Mouse (Mus musculus) liver, embryonic 11.5 days (tissue): ENCODE data around the gene Ccdc13. TPM values are rescaled to one million over a fixed set of nuclear protein-coding genes. Genes with fewer than 3 reads are reported as not detected.

Experiments
- ATAC-seq: fragments of 200-750 bp; cut with Nextera tagmentation; replicated peaks from 2 replicates; pipeline ENCODE4 v1.8.0; 2017; ENCODE audit warnings: moderate number of reproducible peaks, mild to moderate bottlenecking, moderate TSS enrichment, moderate library complexity; ENCODE audit not compliant: low FRiP score
- DNase-seq: peaks from one replicate; pipeline ENCODE4 v3.0.0-alpha.2; 2017; ENCODE audit warnings: low spot score
- H3K27ac ChIP-seq: fragments of 300-500 bp; sonication (generic); 2 replicates; pipeline ENCODE4 v1.5.1; 2014; ENCODE audit warnings: mild to moderate bottlenecking, low read depth, low read length, control low read depth
- H3K27me3 ChIP-seq: fragments of 300-500 bp; sonication (generic); replicated peaks from 2 replicates; pipeline ENCODE4 v1.6.1; 2014; ENCODE audit warnings: low read length, mixed read lengths; ENCODE audit not compliant: control insufficient read depth, insufficient read depth
- H3K36me3 ChIP-seq: fragments of 300-500 bp; sonication (generic); 2 replicates; pipeline ENCODE4 v1.6.1; 2014; ENCODE audit warnings: mild to moderate bottlenecking, low read length, moderate library complexity, mixed read lengths; ENCODE audit not compliant: control insufficient read depth, insufficient read depth
- H3K4me1 ChIP-seq: fragments of 300-500 bp; sonication (generic); replicated peaks from 2 replicates; pipeline ENCODE4 v1.6.1; 2014; ENCODE audit warnings: low read length, mixed read lengths; ENCODE audit not compliant: control insufficient read depth, insufficient read depth
- H3K4me2 ChIP-seq: fragments of 300-500 bp; sonication (generic); 2 replicates; pipeline ENCODE4 v1.6.1; 2014; ENCODE audit warnings: mild to moderate bottlenecking, control low read depth, moderate library complexity
- H3K4me3 ChIP-seq: fragments of 300-500 bp; sonication (generic); 2 replicates; pipeline ENCODE4 v1.5.1; 2014; ENCODE audit warnings: low read depth, low read length, control low read depth
- H3K9ac ChIP-seq: fragments of 300-500 bp; sonication (generic); 2 replicates; pipeline ENCODE4 v1.6.1; 2014; ENCODE audit warnings: low read depth, low read length, control low read depth
- H3K9me3 ChIP-seq: fragments of 300-500 bp; sonication (generic); 2 replicates; pipeline ENCODE4 v1.6.1; 2016; ENCODE audit warnings: low read length, inconsistent platforms, mixed read lengths; ENCODE audit not compliant: control insufficient read depth
- WGBS: fragments of 180-500 bp; shearing (Covaris S2); extraction: QIAGEN DNeasy Blood & Tissue Kit; methylation state at CpG from one replicate; pipeline ENCODE4 v1.1.7; 2014; 5-methylcytosine and 5-hydroxymethylcytosine counted together
- polyA plus RNA-seq: library from polyadenylated mRNA; unstranded; fragments of >200 nt; fragmentation: Nextera tagmentation; extraction: Ambion mirVana; gene quantifications from 2 replicates; pipeline ENCODE4 v1.2.1, GENCODE M21; 2014

Ccdc13 gene
- polyA plus RNA-seq, 1 experiment from 2014 or later = 0.49 TPM

DNA sequence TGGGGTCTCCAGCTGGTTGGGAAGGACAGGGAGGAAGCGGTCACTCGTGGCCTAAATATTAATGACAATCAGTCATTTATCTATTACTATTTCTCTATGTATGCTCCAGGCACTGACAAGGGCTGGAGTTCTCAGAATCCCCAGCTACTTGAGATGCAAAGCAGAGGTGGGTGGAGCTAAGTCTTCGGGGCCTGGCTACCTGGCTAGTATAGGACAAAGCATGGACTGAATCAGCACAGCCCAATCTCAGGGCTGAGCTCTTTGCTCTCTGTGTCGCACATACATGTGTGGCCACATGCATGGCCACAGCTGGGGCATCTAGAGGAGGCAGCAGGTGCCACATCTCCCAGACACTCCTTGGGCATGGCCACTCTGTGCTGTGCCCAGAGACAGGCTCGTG lies 18.5 kb downstream of the Ccdc13 start:
- 68% methylated on average over 5 of the region's 5 CpGs for WGBS
- no peaks in the 10 kb centered on the region for H3K4me1 ChIP-seq
- H3K4me3 ChIP-seq = no peak overlapping the region
- no peak for ATAC-seq
- no peaks in the 10 kb centered on the region for H3K36me3 ChIP-seq
- H3K27me3 ChIP-seq = no peaks in the 10 kb centered on the region
- H3K4me2 ChIP-seq = no peak overlapping the region
- DNase-seq = no peak
- H3K9me3 ChIP-seq = no peaks in the 10 kb centered on the region
- H3K27ac ChIP-seq = no peak overlapping the region
- H3K9ac ChIP-seq = no peak overlapping the region

DNA sequence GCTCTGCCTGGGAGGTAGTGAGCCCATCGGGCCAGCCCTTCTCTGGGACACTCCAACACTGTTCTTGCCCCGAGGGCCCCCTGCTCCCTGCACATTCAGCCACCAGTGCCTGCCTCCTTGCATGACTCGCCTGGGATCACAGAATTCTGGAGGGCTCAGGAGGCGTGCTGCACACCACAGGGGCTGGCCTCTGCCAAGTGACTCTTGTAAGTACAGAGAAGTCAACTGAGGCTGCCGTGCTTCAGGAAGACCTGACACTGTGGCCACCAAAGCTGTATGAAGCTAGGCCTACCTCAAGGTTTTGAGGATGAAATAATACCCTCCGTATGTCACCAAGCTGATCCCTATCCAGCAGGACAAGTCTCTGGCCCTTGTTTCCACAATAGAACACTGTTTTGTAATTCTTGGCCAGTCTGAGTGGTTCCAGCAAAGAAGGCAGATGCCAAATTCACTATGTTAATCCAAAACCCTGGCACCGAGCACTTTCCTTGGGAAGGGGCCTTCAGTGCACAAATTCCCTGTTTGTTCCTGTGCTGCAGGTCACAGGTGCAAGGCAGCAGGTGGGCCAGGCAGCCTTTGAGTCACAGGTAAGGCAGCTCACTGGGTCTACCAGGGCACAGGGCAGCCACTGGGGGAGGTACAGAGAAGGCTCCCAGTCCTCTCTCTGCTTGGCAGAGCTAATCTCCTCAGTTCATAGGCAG lies 19.3 kb downstream of the Ccdc13 start:
- no peak overlapping the region for H3K27ac ChIP-seq

DNA sequence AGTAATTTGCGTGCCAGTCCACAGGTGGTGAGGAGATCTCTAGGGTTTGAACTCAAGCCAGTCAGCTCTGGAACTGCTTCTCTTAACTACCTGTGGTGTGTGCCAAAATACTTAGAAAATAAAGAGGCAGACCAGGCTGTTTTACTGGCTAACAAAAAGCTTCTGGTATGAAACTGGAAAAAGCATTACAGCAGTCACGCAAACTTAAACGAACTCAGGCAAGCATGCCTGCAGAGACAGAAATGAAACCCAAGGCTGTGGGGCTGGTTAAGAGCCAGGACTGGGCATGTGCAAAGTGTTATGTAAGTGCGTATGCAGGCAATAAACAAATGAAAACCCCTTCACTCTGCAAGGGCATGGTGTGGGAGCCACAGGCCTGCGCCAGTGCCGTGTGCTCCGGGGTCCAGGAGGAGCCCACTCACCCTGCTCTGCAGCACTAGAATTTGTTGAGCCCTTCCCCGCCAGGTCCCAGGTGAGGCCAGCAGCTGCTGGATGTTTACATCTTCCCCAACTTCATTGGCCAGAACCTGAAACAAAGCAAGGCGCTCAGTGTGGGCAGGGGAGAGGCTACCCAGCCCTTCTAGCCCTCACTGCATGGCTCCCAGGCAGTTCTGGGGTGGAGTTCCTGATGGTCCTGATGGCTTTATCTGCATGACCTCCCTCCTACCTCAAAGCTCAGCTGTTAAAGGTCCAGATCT lies 20.0 kb downstream of the Ccdc13 start:
- Histone ChIP-seq H3K4me2 (no peak overlapping the region), H3K9ac (no peak overlapping the region), H3K4me3 (no peak overlapping the region), H3K36me3 (no peaks in the 10 kb centered on the region), H3K27ac (no peak overlapping the region), H3K27me3 (no peaks in the 10 kb centered on the region), H3K4me1 (no peaks in the 10 kb centered on the region), H3K9me3 (no peaks in the 10 kb centered on the region)
- DNase-seq (no peak), ATAC-seq (no peak)
- WGBS = 70% methylated on average over 9 of the region's 9 CpGs

More for the DNA sequence above, 19.3 kb downstream of the Ccdc13 start:
- DNase-seq = no peak
- Histone ChIP-seq H3K4me2 (no peak overlapping the region), H3K4me3 (no peak overlapping the region), H3K27me3 (no peaks in the 10 kb centered on the region), H3K9ac (no peak overlapping the region), H3K9me3 (no peaks in the 10 kb centered on the region), H3K4me1 (no peaks in the 10 kb centered on the region), H3K36me3 (no peaks in the 10 kb centered on the region)
- no peak for ATAC-seq
- 70% methylated on average over 7 of the region's 7 CpGs for WGBS

DNA sequence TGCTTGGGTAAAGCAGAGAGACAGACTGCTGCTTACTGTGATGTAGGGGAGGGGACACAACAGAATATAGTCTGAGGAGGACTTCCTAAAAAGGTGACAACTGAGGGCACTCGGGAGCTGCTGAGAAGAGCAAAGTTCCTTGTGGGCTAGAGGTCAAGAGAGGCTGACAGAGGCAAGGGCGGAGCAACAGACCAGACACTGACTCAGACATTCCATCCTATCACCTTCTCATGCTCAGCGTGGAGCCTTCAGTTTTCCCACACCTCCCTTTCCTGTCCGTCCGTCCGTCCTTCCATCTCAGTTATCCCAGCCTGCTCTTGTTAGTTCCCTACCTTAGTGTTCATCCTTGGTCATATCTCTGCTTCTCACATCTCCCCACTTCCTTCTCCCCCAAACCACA lies 24.1 kb downstream of the Ccdc13 start:
- Histone ChIP-seq H3K9me3 (no peaks in the 10 kb centered on the region), H3K4me2 (no peak overlapping the region), H3K4me1 (no peaks in the 10 kb centered on the region), H3K9ac (no peak overlapping the region), H3K36me3 (no peaks in the 10 kb centered on the region), H3K27me3 (no peaks in the 10 kb centered on the region), H3K4me3 (no peak overlapping the region), H3K27ac (no peak overlapping the region)
- DNase-seq = no peak
- ATAC-seq = no peak
- 32% methylated on average over 6 of the region's 6 CpGs for WGBS

DNA sequence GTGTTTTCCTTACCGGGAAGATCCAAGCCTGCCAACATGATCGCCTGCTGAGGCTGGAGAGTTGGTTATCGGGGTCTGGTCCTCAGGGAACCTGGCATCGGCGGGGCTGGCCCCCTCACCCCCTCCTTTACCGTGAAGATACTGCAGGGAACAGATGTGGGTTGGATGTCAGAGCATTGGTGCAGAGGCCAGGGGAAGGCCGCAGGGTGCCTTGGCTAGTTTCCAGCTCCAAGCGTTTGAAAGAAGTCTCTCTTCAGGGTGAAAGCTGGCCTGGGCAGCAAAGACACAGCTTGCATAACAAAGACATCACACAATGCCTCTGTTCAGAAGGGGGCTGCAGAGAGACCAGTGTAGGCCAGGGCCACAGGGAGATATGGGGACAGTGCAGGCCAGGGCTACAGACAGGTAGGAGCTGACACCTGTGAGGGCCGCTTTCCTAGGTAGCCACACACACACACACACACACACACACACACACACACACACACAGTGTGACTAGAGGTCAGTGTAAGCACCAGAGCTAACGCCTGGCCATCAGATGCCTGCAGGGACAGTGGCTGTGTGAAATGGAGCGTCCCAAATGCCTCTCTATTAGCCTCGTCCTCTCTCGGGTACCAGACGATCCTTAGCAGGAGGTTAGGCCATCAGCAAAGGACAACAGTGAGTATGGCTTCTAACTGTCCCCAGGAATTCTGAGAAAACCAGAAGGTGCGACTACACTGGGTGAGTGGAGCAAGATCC lies 29.0 kb downstream of the Ccdc13 start:
- WGBS = 48% methylated on average over 15 of the region's 15 CpGs
- Histone ChIP-seq H3K4me2 (no peak overlapping the region), H3K36me3 (no peaks in the 10 kb centered on the region), H3K9ac (no peak overlapping the region), H3K4me3 (no peak overlapping the region), H3K27ac (no peak overlapping the region), H3K27me3 (no peaks in the 10 kb centered on the region), H3K9me3 (no peaks in the 10 kb centered on the region), H3K4me1 (no peaks in the 10 kb centered on the region)
- DNase-seq (no peak), ATAC-seq (no peak)

DNA sequence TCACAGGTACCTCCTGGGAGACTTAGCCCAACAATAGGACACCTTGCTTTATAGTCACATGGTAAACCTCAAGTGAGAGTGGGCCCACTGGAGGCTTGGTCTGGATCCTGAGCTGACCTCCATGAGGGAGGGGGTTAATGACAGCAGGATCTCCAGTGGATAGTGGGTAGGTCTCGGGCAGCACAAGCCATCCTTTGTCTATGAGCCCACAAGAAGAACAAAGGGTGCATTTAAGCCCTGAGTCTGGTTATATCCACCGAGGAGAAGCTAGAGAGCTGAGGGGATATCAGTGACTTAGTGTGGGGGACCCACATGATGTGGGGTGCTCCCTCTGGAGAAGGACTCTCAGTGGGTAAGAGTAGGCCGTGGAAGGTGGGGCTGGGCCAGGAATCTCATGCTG lies 30.8 kb downstream of the Ccdc13 start:
- Histone ChIP-seq H3K4me1 (no peaks in the 10 kb centered on the region), H3K27ac (no peak overlapping the region), H3K9me3 (no peaks in the 10 kb centered on the region), H3K4me2 (no peak overlapping the region), H3K9ac (no peak overlapping the region), H3K4me3 (no peak overlapping the region), H3K36me3 (no peaks in the 10 kb centered on the region), H3K27me3 (no peaks in the 10 kb centered on the region)
- no peak for DNase-seq
- ATAC-seq = no peak
- WGBS = 78% methylated on average over 3 of the region's 3 CpGs

DNA sequence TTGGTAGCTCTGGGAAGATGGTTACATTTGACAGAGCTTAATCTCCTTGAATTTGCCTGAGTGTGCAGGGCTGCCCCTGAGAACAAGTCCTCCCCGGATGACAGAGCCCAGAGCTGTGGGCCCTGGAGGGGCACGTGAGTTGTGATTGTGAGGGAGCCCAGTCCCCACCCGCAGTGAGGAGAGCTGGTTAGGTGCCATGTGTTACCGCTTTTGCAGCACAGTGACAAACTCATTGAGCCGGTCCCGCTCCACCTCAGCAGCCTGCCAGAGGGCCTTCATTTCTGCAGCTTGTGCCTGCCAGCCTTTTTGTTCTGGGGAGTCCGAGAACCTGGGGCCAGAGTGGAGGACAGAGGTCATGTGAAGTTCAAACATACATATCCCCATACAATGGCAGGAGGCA lies 31.3 kb downstream of the Ccdc13 start:
- Histone ChIP-seq H3K9ac (no peak overlapping the region), H3K36me3 (no peaks in the 10 kb centered on the region), H3K4me3 (no peak overlapping the region), H3K27ac (no peak overlapping the region), H3K4me1 (no peaks in the 10 kb centered on the region), H3K27me3 (no peaks in the 10 kb centered on the region), H3K4me2 (no peak overlapping the region), H3K9me3 (no peaks in the 10 kb centered on the region)
- DNase-seq = no peak
- ATAC-seq = no peak
- WGBS = 64% methylated on average over 7 of the region's 7 CpGs

DNA sequence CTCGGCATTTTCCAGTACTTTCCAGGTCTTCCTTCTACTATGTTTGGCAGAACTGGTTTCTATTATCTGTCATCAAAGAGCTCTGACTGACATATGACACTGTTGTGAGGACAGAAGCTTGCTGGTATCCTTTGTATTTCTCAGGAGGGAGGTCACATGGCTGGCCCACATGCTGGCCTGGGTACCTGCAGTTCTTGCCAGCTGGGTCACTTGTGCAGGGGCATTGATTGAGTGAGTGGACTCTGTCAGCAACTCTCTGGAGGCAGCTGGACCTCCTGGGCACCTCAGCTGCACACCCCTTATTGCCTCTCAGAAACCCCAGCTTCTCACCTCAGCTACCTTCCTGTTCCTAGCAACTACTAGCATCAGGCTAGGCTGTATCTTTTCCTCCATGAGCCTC lies 31.7 kb downstream of the Ccdc13 start:
- no peaks in the 10 kb centered on the region for H3K27me3 ChIP-seq
- H3K4me1 ChIP-seq = 0 out of 2 replicates have a peak, but pooled peaks cover 2% of the 10 kb centered on the region
- no peak for DNase-seq
- no peaks in the 10 kb centered on the region for H3K36me3 ChIP-seq
- no peaks in the 10 kb centered on the region for H3K9me3 ChIP-seq
- H3K4me2 ChIP-seq = no peak overlapping the region
- no peak overlapping the region for H3K9ac ChIP-seq
- no peak for ATAC-seq
- H3K4me3 ChIP-seq = no peak overlapping the region
- 57% methylated on average over 1 of the region's 1 CpGs for WGBS
- no peak overlapping the region for H3K27ac ChIP-seq
